Mouse (Mus musculus) T-cell, adult 2 months (primary cell): ENCODE measurements around the gene Thbs4.

Experiments
- DNase-seq: peaks from one replicate; pipeline ENCODE4 v3.0.0; 2022; ENCODE audit warnings: low spot score

The Thbs4 gene

DNA sequence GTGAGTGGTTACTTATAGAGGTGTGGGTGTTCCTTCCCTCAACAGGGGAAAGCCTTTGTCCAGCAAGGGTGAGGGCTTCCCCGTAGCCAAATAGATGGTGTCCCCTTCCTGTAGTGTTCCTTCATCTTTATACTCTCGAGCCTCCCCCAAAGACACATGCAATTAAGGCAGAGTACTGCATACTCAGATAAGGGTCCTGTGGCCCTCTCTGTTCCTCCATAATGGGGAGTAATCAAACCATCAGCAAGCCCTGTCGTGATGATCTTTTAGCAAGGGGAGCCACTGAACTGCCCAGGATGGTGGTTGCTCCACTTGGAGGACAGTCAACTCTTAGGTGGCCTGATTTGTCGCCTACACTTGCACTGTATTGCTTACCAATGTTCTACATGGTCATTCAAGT lies 82.0 kb downstream of the Thbs4 start:
- DNase-seq: no peak

DNA sequence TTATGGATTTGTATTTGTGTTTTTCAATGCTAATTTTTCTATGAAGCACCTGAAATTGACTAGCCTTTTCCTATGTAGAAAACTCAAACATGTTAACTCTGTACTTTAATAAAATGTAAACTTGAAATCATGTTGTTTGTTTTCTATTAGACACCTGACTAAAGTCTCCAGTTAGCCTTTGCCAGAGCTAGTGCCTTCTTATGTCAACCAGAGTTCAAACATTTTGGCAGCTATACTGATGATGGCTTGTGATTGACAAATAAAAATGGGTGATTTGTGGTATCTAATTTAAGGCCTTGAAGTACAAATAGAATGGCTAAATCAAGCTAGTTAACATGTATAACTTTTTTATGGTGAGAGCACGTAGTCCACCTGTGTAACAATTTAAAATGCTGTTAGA lies 82.8 kb downstream of the Thbs4 start:
- no peak for DNase-seq

DNA sequence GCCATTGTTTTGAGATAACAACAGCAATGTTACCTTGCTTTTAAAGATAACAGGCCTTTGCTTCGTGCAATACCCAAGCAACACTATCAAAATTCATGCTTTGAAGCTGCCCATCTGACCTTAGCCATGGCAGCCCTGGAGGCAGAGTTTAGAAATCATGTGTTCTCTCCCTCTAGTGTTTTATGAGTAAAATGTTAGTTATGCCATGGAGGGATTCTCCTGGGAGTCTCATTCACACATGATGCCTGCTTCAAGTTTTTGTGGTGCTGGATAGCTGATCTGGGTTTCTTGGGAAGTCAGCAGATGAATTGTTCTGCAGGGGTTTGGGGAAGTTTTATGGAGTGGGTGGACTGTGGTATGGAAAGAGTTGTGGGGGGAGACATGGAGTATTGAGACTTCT lies 84.3 kb downstream of the Thbs4 start:
- no peak for DNase-seq

DNA sequence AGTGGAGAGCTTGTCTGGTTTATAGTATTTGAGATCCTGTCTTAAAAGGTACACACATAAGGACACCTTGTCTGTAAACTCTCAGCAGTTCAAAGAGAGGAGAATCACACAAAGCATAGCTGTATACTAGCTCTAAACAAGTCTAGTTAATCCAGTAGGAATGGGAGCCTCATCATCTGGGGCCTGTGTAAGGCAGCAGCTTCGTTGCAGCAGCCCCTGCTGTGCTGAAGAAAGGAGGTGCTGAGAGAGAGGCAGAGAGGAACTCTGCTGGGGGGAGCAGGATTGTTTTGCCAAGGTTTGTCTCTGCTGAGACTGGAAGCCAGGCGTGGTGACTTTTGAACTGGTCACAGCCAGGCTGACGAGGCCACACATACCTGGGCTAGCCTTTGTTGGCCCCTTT lies 85.1 kb downstream of the Thbs4 start:
- DNase-seq: no peak

DNA sequence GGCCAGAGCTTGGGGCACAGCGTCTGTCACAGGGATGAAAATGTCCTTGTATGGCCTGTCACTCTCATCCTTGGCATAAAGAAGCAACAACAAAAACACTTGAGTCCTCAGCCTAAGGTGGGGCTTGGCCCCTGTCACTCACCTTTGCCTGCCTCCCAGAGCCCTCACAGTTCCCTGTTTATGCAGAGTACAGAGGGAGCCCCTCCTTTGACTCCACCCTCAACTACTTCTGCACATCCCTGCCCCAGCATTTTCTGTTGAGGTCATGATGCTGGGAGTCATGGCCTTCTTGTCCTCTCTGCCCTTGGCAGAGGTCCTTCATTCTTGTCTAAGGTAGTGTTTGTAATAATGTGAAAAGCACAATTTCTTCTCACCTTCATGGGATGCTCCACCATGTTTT lies 86.2 kb downstream of the Thbs4 start:
- no peak for DNase-seq

DNA sequence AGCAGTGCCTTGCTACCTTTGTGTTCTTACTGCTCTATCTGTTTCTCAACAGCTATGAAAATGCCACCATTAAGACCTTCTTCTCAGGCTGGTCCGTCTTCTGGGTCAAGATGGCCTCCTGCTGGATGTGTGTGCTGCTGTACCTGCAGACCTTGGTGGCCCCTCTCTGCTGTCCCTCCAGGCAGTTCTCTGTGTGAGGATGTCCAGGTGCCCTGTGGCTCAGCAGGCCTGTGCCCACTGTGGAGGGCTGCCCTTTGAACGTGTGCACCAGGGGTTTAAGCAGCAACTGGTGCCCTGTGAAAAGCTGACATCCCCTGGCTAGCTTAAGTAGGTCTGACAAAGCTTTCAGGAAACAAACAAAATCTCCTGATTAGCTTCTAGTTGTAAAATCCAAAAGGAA lies 86.7 kb downstream of the Thbs4 start:
- DNase-seq: no peak

DNA sequence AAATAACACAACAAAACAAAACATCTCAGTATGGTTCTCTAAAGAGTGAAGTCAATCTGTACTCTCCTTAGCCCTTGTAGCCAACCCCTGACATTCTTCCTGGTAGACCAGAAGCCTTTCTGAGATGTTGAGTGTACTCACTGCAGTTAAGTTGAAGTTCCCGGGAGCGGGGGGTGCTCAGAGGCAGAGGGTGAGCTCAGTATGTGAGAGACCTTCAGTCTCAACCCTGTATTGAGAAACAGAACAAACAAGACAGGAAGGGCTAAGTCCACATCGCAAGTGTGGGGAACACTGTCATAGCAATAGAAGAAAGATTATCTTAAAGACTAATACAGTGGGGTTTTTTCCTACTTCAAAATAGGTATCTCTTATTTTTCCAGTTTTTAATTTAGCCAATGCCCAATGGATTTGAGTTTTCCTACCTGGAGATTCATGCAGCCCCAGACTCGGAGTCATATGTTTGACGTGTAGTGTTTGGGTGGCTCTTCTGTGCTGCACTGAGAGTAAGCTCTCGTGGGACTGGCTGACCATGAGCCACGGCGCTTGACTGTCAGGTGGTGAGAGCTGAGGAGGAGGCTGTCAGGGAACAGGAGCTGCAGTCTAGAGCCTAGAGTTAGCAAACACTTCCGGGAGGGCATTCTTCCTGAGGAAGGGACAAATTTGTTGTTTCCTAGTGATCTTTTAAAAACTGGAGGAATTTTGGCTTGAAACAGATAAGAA lies 88.1 kb downstream of the Thbs4 start:
- DNase-seq: no peak

DNA sequence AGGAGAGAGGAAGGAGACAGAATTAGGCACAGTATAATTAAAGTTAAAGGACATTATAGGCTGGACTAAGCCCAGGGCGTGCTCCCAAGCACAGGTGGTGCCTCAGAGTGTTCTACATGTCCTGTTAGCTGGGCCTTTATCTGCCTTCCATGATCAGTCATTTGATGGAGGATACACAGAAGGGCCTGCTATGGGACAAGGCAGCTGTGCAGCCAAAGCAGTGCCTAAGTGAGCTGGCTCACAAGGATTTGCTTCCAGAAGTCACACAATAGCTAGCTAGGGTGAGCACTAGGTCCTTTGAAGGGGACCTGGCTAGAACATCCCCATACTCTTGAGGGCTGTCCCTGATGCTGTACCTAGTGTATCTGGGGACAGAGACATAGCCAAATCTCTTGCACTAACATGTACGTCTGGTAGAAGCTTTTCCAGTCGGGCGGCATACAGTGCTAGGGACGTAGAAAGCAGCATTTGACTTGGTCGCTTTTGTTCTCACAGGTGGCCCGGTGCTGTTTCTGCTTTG lies 89.5 kb downstream of the Thbs4 start:
- DNase-seq: no peak

DNA sequence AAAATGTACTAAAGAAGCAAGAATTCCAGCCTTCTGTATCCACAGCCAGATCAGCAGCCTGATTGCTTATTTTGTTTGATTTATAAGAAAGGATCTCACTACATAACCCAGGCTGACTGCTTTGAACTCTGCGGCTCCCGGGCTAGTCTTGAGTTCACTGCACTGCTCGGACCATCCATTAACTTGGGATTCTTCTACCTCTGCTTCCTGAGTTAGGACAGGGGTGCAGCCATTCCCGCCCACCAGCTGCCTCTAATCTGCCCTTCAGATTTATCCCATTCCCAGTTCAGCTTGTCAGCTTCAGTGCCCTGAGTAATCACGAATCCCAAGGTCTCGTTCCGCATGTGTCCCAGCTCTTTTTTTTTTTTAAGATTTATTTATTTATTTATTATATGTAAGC lies 90.4 kb downstream of the Thbs4 start:
- no peak for DNase-seq

DNA sequence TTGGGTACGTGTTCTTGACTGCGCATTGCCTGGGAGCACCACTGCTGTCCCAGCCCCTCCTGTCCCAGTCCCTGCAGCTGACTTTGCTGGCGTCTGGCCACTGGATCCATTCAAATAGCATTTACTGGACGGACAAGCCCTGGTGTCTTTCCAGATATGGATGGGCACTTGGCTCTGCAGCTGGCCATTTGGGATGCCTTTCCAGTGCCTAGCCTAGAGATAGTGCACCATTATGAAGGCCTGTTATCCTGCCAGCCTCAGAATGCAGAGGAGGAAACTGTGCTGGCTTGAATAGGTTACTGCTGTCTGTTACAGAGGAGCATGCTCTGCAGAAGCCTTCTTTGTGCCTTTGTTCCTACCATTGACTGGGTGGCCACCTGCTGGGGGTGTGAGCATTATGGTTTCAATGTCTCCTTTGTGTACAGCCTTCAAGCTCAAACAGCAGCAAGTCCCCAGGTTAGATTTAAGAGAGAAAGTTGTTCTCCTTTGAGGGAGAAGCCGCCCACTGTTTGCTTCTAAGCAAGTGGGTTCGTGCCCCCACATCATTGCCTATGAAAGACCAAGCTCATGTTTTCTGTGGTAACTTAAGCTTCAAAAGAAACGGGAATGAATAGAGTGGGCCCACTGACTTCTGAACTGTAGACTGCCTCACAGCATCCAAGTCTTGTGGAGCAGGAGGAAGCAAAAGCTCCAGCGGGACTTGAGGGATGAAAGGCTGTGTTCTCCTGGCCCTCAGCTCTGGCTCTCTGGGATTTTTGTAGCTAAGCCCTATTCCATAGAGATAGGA lies 91.2 kb downstream of the Thbs4 start:
- DNase-seq: no peak

DNA sequence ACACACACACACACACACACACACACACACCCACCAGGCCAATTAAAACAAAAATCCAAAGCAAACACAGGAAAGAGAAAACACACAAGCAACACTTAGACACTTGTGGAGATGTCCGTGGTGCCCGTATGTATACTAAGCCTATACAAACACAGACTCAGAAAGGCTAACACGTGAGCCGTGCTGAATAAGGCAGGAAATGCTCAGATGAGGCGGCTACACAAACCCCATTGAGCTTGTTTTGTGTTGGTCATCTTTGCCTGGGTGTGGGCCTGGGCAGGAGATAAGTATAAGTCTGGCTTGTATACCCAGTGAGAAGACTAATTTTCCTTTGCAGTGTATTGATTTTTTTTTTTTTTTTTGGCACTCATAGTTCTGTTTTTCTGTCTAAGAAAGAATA lies 92.6 kb downstream of the Thbs4 start:
- no peak for DNase-seq
